Mouse (Mus musculus) brown adipose tissue, adult 24 weeks (tissue): Measurements from ENCODE around the gene Cdkn1b. TPM values are rescaled to one million over a fixed set of nuclear protein-coding genes. Genes with fewer than 3 reads are reported as not detected.

Source experiments
- H3K27ac ChIP-seq: fragments of 200-500 bp; replicated peaks from 2 replicates; pipeline ENCODE4 v1.5.1; 2012; ENCODE audit warnings: low read depth, mild to moderate bottlenecking, low read length
- H3K4me1 ChIP-seq: fragments of 200-500 bp; 2 replicates; pipeline ENCODE4 v1.6.1; 2012; ENCODE audit warnings: low read length, mixed read lengths; ENCODE audit not compliant: control insufficient read depth, insufficient read depth, insufficient read length
- H3K4me3 ChIP-seq: fragments of 200-500 bp; 2 replicates; pipeline ENCODE4 v1.5.1; 2012; ENCODE audit warnings: low read depth, mild to moderate bottlenecking, low read length, moderate library complexity; ENCODE audit not compliant: insufficient read depth
- polyA plus RNA-seq: library from polyadenylated mRNA; stranded (reverse); fragments of >200 nt; gene quantifications from 2 replicates; pipeline ENCODE4 v1.2.4, GENCODE M21; 2012; ENCODE audit not compliant: missing spikeins, insufficient read depth, insufficient read length

Gene Cdkn1b
- polyA plus RNA-seq, result 17.1 and 20.7 TPM in 2 replicates

- H3K27ac ChIP-seq, result peak within 1 kb of the TSS; percentile 98
- peak within 1 kb of the TSS; percentile 88 for H3K4me3 ChIP-seq
- no peaks in the 10 kb centered on the region; the same call in none of the 2 replicates for H3K4me1 ChIP-seq
Measured at GRCm38 (mm10) chr6:134920190-134921013, at the start of gene Cdkn1b. TSS of gene Cdkn1b (plus strand) at chr6:134920401.

GRCm38 (mm10) chr6:134870887-134871286 lies 49.3 kb upstream of the Cdkn1b start:
- Histone ChIP-seq H3K4me3 (no peak overlapping the region), H3K27ac (no peak overlapping the region), H3K4me1 (no peaks in the 10 kb centered on the region)

GRCm38 (mm10) chr6:134872236-134872635 lies 48.0 kb upstream of the Cdkn1b start:
- Histone ChIP-seq H3K27ac (no peak overlapping the region), H3K4me1 (no peaks in the 10 kb centered on the region), H3K4me3 (no peak overlapping the region)

DNA sequence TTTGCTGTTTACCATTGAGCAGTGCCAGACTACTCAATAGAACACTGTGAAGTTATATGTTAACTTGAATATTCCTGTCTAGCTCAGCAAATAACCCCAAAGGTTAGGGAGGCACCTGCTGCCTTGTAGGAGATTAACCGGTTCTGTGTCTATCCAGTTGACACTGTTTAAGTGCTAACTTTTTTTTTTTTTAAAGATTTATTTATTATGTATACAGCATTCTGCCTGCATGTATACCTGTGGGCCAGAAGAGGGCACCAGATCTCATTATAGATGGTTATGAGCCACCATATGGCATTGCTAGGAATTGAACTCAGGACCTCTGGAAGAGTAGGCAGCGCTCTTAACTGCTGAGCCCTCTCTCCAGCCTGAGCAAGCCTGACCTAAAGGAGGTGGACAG lies 47.2 kb upstream of the Cdkn1b start:
- H3K27ac ChIP-seq, result no peak overlapping the region
- H3K4me1 ChIP-seq, result no peaks in the 10 kb centered on the region
- no peak overlapping the region for H3K4me3 ChIP-seq

DNA sequence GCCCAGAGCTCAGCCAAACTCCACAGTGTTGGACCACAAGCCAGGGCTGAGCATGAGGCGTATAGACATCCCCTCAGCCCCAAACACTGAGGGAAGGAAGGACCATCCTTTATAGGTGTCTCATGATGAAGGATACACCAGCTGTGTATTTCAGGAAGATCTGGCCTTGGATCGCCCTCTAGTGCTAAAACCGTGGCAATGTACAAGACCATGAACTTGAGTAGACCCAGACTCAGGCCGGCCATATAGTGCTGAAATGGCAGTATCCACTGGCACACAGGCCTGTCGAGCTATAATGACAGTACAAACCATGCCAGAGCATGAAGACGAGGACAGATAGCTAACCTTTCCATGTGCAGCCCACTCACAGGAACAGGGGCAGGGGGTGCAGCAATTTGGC lies 43.4 kb upstream of the Cdkn1b start:
- Histone ChIP-seq H3K4me1 (no peaks in the 10 kb centered on the region), H3K4me3 (no peak overlapping the region), H3K27ac (no peak overlapping the region)

- Histone ChIP-seq H3K4me3 (no peak overlapping the region), H3K27ac (no peak overlapping the region), H3K4me1 (no peaks in the 10 kb centered on the region)
Measured at GRCm38 (mm10) chr6:134877276-134877675, 42.9 kb upstream of the Cdkn1b start.

- H3K27ac ChIP-seq, result no peak overlapping the region
- no peaks in the 10 kb centered on the region for H3K4me1 ChIP-seq
- no peak overlapping the region for H3K4me3 ChIP-seq
Measured at GRCm38 (mm10) chr6:134877892-134878291, 42.3 kb upstream of the Cdkn1b start.

DNA sequence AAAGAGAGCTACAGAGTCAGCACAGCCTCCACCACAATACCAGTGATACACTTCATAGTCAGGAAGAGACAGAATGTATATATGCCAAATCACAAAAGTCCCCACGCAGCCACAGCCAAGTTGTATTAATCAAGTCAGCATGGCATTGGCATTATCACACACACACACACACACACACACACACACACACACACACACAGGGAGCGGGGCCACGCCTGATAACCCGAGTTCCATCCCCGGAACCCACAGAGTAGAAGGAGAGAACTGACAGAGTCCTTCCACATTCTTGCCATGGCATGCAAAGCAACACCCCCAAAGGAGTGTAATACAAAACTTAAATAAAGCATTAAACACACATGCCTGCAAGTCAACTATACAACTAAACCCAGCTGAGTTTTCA lies 40.6 kb upstream of the Cdkn1b start:
- H3K4me1 ChIP-seq, result no peaks in the 10 kb centered on the region
- H3K4me3 ChIP-seq, result no peak overlapping the region
- no peak overlapping the region for H3K27ac ChIP-seq

- H3K27ac ChIP-seq, result no peak overlapping the region
- no peaks in the 10 kb centered on the region for H3K4me1 ChIP-seq
- H3K4me3 ChIP-seq, result no peak overlapping the region
Measured at GRCm38 (mm10) chr6:134880046-134880445, 40.2 kb upstream of the Cdkn1b start.

DNA sequence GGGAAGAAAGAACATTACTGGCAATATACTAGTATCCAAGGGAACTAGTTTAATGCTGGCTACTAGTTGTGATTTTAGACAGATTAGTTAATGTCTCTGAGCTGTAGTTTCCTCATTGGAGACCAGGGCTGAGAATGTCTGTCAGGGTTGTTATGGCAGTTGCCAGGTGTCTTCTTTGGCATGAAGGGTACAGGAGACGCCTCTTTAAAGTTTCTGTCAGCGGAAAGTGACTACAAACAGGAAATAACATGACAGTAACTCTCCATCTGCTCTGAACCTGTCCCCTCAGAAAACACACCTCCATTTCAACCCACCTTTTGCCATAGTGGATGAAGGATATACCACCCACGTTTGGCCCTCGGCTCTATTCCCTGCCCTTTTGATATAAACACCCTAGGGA lies 36.5 kb upstream of the Cdkn1b start:
- no peak overlapping the region for H3K4me3 ChIP-seq
- no peak overlapping the region for H3K27ac ChIP-seq
- H3K4me1 ChIP-seq, result no peaks in the 10 kb centered on the region

- no peak overlapping the region for H3K4me3 ChIP-seq
- H3K4me1 ChIP-seq, result no peaks in the 10 kb centered on the region
- H3K27ac ChIP-seq, result no peak overlapping the region
Measured at GRCm38 (mm10) chr6:134885515-134885914, 34.7 kb upstream of the Cdkn1b start.

DNA sequence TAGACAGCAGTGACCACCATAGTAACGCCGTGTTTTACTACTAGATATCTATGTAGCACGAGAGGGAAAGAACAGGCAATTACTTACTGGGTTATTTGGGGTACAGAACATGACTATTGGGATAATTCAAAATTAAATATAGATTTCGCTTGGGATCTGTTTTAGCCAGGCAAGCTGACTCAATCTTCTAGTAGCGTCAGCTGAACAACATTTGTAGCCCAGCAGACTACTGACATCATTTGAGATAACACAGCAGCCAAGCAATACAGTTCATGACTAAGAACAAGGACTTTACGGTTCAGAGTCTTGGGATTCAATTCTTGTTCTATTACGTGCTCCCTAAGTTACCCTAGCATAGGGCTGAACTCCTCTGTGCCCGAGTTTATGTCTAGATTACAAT lies 33.7 kb upstream of the Cdkn1b start:
- Histone ChIP-seq H3K4me1 (no peaks in the 10 kb centered on the region), H3K27ac (no peak overlapping the region), H3K4me3 (no peak overlapping the region)

- H3K4me1 ChIP-seq, result no peaks in the 10 kb centered on the region
- no peak overlapping the region for H3K4me3 ChIP-seq
- no peak overlapping the region for H3K27ac ChIP-seq
Measured at GRCm38 (mm10) chr6:134887008-134887407, 33.2 kb upstream of the Cdkn1b start.

GRCm38 (mm10) chr6:134887711-134888449 lies 32.3 kb upstream of the Cdkn1b start:
- no peak overlapping the region for H3K4me3 ChIP-seq

DNA sequence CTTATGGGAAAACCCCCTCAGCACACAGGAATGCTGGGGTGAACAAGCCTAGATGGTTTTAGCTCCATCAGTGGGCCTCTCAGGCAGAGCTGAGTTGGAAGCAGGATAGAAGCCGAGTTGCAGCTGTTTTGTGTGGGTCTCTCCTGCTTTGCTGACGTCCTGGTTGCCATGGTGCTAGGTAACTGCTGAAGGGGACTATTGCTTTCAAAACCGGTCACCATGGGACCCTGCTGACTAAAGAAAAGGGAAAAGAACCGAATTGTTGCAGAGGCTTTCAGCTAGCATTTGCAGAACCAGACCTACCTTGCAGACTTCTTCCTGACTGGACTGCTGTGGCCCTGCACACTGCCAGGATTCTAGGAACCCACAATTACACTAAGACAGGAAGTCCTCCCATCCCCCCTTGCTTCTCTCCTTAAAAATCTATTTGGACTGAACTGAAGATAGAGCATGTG lies 31.6 kb upstream of the Cdkn1b start:
- Histone ChIP-seq H3K27ac (no peak overlapping the region), H3K4me3 (no peak overlapping the region), H3K4me1 (no peaks in the 10 kb centered on the region)

More at GRCm38 (mm10) chr6:134887711-134888449, 32.3 kb upstream of the Cdkn1b start:
- Histone ChIP-seq H3K4me1 (no peaks in the 10 kb centered on the region), H3K27ac (no peak overlapping the region)
